Mouse (Mus musculus): ENCODE measurements around the gene Apoa1.

DNA sequence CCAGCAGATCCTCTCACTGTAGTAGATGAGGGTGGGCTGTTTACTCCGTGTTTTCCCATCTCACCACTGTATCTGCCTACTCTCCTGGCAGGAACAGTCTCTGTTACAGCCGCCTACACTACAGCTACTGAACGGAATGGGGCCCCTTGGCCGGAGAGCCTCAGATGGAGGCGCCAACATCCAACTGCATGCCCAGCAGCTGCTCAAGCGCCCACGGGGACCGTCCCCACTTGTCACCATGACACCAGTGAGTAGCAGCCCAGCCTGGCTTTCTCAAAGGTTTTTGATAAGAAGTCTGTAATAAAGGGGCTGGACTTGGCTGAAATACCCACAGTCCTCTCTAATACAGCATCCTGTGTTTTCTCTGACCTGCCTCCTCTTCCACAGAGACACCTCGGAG lies 29.9 kb upstream of the Apoa1 start:
- TF ChIP-seq CTCF (IDR thresholded peaks at IDR 0.05) (no peak), EP300 (IDR thresholded peaks at IDR 0.05) (no peak)
